Mouse (Mus musculus) layer of hippocampus, postnatal 14 days (tissue): ENCODE measurements at regions not wholly inside any gene's neighbourhood (a gene's known extent, or its start where the extent isn't known, plus 50 kb on each side); places are given as distances from the start of the nearest gene placed in this dataset.
A peak's percentile ranks its signal among the peaks of the same experiment; 100 is the strongest.

Experiments used
- DNase-seq, 2 experiments: peaks; one replicate each; pipeline ENCODE4 v3.0.0; 2021 to 2022; ENCODE audit warnings: low spot score in 2 of 2, mixed read lengths in 1 of 2

GRCm38 (mm10) chr17:15311822-15312221, 64.8 kb downstream of the Dll1 start:
- DNase-seq: peak in 1 of 2 experiments; percentile 6

GRCm38 (mm10) chr17:15310465-15310864, 66.2 kb downstream of the Dll1 start:
- DNase-seq: no peak

GRCm38 (mm10) chr17:15302110-15302509, 74.6 kb downstream of the Dll1 start:
- no peak for DNase-seq

- DNase-seq: no peak
Measured at GRCm38 (mm10) chr17:15299743-15300371, 76.8 kb downstream of the Dll1 start.

GRCm38 (mm10) chr17:15294165-15294585, 82.5 kb downstream of the Dll1 start:
- DNase-seq: no peak

GRCm38 (mm10) chr17:15292490-15293070, 84.1 kb downstream of the Dll1 start:
- no peak for DNase-seq

GRCm38 (mm10) chr17:15291626-15292025, 85.0 kb downstream of the Dll1 start:
- no peak for DNase-seq

GRCm38 (mm10) chr17:15290326-15290725, 86.3 kb downstream of the Dll1 start:
- DNase-seq: no peak

GRCm38 (mm10) chr17:15289062-15289461, 87.6 kb downstream of the Dll1 start:
- DNase-seq: no peak

- DNase-seq: no peak
Measured at GRCm38 (mm10) chr17:15288640-15289039, 88.0 kb downstream of the Dll1 start.

GRCm38 (mm10) chr17:15286596-15286995, 90.1 kb downstream of the Dll1 start:
- DNase-seq: no peak

GRCm38 (mm10) chr17:15285399-15286043, 91.2 kb downstream of the Dll1 start:
- DNase-seq: peak; percentile 24 to 67

GRCm38 (mm10) chr17:15269905-15270304, 106.8 kb downstream of the Dll1 start:
- DNase-seq: no peak

- DNase-seq: no peak
Measured at GRCm38 (mm10) chr17:15269056-15269612, 107.5 kb downstream of the Dll1 start.

- DNase-seq: no peak
Measured at GRCm38 (mm10) chr17:15267721-15268120, 109.0 kb downstream of the Dll1 start.

GRCm38 (mm10) chr17:15259427-15260101, 117.1 kb downstream of the Dll1 start:
- DNase-seq: no peak

GRCm38 (mm10) chr17:15255874-15256273, 120.8 kb downstream of the Dll1 start:
- DNase-seq: no peak

- no peak for DNase-seq
Measured at GRCm38 (mm10) chr17:15253785-15254184, 122.9 kb downstream of the Dll1 start.

- no peak for DNase-seq
Measured at GRCm38 (mm10) chr17:15253271-15253670, 123.4 kb downstream of the Dll1 start.

- no peak for DNase-seq
Measured at GRCm38 (mm10) chr17:15252187-15252586, 124.5 kb downstream of the Dll1 start.

GRCm38 (mm10) chr17:15251641-15252040, 125.0 kb downstream of the Dll1 start:
- no peak for DNase-seq

GRCm38 (mm10) chr17:15248417-15248791, 128.3 kb downstream of the Dll1 start:
- DNase-seq: no peak
